Mouse (Mus musculus) lung, adult 2 months (tissue): Measurements from ENCODE around the gene Ooep.

Experiments
- CTCF ChIP-seq: fragments of 200-500 bp; IDR thresholded peaks from 2 replicates; pipeline ENCODE4 v1.5.1; 2011; ENCODE audit warnings: mild to moderate bottlenecking, low read length, control low read depth; ENCODE audit not compliant: insufficient read depth
- POLR2A ChIP-seq: fragments of 200-500 bp; IDR thresholded peaks from 2 replicates; pipeline ENCODE4 v1.6.1; 2011; ENCODE audit warnings: low read depth, mild to moderate bottlenecking, control low read depth, low read length, borderline replicate concordance; ENCODE audit errors: extremely low read depth

DNA sequence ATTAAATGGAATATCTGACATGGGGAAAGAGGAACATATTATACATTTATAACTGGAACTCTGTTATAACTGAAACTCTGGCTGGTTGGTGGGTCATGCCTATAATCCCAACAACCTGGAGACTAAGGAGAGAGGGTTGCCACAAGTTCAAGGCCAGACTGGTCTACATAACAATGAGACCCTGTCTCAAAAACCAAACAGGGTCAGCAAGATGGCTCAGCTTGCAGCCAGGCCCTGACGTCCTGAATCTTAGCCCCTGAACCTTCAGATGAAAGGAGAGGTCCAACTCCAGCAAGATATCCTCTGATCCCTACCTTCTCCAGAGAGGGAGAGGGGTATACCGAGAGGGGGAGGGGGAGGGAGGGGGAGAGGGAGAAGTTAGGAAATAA lies 18.0 kb downstream of the Ooep start:
- TF ChIP-seq CTCF (no peak), POLR2A (no peak)
